Mouse (Mus musculus): ENCODE results near the gene Tbc1d17.

The Tbc1d17 gene

GRCm38 (mm10) chr7:44789531-44789930 is 59.3 kb downstream of the Tbc1d17 start:
- DNase-seq (ENCODE audit: low read depth, low spot score), result no peak

All from WW6 (cell line).